Mouse (Mus musculus): ENCODE data around the gene Stat5b.

Gene Stat5b

DNA sequence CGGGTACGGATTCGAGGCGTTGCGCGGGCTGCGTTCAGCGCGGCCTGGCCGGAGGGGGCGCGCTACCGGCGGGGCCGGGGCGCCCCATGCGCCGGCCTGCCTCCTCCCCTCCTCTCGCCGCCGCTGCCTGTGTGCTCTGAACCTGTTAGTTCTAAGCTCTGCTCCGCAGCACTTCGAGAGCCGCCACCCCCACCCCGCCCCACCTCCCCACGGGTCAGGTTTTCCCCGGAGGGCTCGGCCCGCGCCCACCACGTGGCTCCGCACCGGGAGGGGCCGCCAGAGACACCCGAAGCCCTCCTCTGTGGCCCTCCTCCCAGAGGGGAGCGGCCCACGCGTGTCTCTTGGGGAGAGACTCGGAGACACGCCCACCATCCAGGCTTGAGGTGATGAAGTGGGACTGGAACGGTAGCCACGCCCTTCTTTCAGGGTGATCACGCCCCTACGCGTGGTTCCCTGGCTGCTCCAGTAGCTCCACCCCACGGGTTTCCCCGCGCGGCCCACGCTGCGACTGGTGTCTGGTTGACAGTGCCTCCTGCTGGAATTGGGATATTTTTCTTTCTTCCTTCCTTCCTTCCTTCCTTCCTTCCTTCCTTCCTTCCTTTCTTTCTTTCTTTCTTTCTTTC is 90.8 kb downstream of the Stat5b start, which contains the start of gene Kcnh4:
Gene Kcnh4, minus strand, starts transcription at position 332 of the 623 bp plus-strand sequence.
- peak; percentile 56 for DNase-seq

DNA sequence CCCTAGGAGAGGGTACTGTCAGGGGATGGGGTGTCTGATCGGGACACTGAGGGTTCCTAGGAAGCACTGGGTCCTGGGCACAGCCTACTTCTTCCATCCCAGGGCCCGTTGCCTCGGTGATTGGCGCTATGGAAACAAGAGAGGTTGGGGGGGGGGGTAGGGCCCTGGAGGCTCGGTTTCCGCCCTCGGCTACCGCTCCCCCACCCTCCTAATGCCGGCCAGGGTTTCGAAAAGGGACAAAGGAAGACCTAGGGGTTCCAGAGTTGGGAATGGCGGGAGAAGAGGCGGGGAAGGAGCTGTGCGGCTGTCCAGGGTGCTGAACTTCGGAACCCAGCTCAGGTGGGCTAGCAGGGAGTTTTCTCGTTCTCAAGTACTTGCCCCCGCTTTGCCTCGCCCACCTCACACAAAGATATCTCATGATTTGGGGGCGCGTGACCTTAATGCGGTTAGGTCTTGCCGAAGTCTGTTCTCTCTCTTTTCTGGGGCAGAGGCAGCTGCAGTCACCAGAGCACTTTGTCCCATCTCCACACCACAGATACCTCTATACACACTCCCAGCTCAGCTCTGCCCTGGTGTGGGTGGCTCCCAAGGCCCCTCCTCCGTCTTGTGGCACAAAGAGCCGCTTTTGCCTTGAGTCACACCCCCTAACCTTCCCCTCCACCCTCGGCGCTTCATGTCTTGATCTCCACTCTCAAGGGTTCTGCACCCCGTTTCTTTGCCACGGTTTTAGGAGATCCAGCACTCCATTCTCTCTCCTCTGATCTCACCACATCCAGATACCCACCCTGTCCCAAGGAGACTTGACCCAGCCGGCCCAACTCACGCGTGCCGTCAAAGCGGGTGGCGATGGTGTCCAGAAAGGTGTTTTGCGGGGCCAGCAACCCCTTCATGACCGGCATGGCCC is 91.6 kb downstream of the Stat5b start:
- DNase-seq = no peak

DNA sequence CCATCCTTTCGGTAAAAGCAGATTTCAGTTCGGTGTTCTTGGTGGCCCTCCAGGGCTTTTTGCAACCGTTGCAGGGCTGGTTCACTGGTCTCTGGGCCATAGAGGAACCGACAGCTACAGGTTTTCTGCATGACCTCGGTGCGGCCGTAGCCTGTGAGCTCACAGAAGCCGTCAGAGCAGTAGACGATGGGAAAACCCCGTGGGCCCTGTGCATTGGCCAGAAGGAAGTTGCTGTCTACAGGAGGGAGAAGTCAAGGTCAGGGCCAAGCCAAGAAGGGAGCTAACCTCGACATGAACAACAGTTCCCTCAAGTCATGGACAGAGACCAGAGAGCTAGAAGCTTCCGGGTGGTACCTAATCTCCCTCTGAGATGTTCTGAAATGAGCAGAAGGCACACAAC is 93.0 kb downstream of the Stat5b start:
- DNase-seq = no peak

DNA sequence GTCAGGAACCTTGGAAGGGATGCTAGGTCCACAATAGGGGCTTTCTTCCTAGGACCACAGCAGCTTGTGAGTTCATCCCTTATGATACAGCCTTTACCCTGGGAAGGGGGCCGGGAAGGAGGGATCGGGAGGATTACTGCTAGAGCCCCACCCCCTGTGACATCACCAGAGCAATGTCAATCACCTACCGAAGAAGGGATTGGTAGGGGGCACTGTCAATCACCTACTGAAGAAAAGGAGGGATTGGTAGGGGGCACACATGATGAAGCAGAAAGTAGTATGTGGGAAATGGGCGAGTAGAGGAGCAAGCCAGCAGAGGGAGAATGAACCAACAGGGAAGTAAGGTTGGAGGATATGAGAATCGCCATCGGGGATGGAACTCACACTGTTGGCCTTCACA is 94.0 kb downstream of the Stat5b start:
- DNase-seq = no peak

DNA sequence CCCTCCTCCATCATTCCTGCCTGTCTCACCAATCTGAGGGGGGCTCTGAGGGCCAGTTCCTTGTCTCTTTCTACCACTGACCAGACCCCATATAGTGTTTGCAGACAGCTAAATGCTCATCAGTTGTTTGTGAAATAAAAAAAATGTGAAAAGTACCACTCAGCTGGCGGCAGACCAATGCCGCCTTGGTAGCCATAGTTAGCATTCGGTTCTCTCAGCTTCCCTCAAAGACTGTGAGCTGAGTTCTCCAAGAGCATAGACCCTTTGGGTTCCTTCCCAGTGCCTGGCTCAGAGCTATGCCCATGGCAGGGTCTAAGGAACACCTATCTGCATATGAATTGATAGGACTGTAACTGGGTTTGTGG is 95.8 kb downstream of the Stat5b start:
- no peak for DNase-seq

DNA sequence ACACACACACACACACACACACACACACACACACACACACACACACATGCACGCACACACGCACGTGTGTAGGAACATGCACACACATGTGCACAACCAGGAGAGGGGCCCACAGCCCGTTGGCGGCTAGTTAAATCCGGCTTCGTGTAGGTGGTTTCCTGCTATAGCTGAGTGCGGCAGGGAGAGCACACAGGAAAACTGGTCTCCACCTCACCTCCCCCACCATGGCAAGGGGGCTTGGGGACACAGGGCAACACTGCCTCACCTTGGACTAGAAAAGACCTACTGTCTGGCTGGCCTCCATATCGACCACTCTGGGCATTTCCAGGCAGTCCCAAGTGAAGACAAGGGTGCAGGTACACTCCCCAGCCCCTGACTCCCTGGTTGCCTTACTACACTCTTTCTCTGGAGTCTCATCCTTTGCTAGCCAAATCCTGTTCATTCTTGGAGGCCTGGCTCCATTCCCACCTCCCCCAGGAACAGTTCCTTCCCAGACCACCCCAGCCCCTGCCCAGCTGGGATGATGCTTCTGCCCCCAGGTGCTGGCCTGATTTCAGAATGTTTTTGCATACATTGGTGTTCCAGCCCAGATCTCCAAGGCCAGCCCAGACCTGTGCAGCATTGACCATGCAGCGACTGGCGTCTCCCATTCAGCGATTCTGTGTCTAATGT is 96.4 kb downstream of the Stat5b start:
- DNase-seq = no peak

DNA sequence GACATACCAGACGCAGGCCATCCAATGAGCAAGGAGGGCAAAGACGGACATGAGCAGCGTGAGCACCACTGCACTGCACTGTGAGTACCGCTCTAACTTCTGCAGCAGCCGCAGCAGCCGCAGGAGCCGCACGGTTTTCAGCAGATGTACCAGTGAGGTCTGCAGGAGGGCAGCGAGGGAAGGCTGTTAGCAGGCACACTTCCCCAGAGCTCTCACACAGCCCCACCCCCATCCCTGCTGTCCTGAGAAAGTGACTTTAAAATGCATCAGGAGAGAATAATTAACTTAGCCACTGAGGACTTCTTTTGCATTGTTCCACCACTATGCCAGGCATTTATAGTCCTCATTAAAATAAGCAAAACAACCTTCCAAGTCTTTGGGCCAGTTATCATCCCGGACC is 98.2 kb downstream of the Stat5b start:
- DNase-seq = no peak

DNA sequence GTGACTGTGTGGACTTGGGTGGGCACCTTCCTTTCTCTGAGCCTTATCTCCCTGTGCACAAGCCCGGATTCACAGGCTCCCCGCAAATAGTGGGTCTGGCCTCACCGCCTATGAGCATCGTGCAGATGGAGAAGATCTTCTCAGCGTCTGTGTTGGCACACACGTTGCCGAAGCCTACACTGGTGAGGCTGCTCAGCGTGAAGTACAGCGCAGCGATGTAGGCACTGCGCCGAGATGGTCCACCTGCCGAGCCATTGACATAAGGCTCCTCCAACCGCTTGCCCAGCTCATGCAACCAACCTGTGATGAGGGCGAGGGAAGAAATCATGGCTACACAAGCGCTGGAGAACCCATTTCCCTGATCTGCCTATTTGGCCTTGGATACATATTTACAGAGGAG is 100.4 kb downstream of the Stat5b start:
- DNase-seq = no peak

DNA sequence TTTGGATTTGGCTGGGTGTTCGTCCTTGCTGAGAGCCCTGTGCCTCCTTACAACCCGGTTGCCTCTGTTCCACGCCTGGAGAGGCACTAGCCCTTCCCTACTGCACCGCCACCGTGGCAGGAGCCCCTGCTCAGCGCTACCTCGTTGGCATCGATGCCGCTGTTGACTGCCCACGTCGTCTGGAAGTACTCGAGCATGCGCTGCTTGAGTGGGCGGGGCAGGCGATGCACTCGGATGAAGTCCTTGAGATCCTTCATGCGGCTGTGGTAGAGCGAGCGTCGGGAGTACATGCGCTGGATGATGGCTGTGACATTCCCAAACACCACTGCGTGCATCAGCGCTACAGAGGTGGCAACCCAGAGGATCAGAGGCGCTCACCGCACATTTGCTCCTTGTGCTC is 101.1 kb downstream of the Stat5b start:
- no peak for DNase-seq

DNA sequence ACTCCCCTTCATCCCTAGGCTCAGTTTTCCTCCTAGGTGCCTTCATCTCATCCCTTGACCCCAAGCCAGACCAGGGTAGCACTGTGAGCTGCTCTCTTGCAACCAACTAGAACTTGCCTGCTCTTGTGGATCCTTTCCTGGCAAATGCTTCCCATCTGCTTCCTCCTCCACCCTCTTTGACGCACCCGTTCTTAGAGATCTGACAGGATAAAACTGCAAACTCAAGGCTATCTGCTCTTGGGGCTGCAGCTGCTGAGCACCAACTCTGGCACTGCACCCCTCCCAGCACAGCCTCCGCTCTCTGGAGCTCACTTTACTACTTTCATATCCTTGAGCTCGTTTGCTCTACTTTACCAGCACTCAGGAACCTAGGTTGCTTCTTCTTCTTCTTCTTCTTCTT is 101.9 kb downstream of the Stat5b start:
- no peak for DNase-seq

DNA sequence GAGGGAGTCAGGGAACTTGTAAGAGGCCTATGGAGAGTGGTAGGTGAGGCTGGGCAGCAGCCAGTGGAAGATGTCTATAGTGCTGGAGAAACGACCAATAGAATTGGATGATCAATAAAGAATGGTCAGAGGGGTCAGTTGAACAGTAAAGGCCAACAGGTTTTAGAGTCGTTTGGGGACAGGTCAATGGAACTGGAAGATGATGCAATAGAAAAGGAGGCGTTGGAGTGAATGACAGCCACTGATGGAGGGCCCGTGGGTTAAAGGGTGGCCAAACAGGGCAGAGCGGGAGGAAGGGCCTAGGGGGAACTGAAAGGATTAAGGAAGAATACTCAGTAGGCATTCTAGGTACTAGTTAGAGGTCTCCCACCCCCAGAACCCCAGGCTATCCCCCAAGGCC is 103.4 kb downstream of the Stat5b start:
- DNase-seq = no peak

DNA sequence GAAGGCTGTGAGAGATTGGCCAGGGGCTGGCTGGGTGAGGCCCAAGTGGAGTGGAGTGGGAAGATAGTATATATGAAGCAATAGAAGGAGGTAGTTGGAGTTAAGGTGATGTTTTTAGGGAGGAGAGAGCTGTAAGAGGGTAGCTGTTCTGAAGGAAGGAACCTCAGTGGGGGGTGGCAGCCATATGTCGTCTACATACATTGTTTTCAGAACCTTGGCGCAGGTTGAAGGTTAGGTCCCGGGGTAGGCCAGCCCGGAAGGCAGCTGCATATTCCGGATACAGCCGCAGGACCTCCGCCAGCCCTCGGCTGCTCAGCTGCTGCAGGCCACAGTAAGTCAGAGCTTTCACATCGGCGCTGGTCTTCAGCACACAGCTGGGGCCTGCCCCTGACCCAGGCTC is 104.0 kb downstream of the Stat5b start:
- DNase-seq = no peak

DNA sequence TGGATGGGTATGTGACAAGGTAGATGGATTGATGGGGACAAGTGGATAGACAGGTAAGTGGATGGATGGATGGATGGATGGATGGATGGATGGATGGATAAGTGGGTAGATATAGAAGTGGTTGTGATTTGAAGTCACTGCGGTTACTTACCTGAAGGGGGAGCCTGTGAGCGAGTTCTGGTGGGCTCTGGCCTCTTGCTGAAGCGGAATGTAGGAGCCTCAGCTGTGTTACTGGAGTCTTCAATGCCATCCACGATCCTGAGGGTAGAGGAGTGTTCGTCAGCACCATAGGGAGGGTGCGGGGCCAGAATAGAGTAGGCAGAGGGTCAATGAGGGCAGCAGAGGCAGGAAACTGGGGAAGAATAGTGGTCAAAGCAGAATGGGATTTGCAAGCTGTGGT is 105.4 kb downstream of the Stat5b start:
- peak; percentile 62 for DNase-seq

DNA sequence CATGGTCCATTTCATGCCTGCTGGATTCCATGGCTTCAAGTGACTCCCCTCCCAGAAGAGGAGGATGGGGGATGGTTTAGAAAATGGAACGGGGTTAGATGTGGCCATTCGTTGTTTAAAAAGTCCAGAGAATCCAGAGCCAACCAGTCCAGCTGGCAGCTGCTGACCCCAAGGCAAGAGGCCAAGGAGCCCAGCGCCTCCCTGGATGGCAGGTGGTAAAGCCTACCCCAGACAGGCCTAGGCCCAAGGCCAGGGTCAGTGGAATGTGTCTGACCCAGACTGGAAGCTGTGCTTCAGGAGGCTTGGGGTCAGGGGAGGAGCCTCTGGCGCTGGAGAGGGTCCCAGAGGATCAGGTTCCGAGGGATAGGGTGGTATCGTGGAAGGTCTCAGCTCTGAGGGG is 109.2 kb downstream of the Stat5b start:
- peak; percentile 51 for DNase-seq

DNA sequence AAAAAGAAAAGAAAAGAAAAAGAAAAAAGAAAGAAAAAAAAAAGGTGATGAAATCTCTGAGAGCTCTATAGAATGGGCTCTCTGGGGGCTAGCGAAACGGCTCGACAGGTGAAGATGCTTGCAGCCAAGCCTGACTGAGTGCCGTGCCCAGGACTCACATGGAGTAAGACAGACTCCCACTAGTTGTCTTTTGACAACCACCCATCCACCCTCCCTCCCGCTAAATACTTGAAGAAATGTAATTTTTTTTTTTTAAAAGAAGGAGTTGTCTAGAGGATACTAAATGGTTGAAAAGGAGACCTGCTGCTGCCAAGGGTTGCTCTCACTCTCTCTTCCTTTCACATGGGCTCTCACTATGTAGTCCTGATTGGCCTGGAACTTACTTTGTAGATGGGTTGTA is 111.8 kb downstream of the Stat5b start:
- peak; percentile 61 for DNase-seq

DNA sequence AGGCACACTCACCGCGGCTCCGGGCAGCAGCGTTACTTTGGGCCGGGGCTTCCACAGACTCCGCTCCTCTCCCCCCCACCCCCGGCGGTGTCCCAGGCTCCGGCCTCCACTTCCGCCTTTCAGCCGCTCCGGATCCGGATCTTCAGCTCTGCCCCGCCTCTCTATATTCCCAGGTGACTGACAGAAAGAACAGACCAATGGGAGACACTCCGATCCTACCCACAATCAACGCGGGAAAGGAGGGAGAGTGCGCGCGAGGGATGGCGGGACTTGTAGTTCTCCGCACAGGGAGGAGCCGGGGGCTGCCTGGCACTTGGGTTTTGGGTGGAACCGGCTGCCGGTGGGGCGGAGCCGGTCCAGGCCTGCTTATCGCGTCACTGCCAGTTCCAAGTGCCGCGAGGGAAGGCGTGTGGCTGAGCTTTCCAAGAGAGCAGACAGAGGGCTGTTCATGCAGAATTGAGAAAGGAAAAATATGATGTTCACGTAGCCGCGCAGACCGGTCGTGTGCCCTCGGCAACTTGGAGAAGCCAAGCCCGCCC is 112.4 kb downstream of the Stat5b start, which contains the start of gene Rab5c:
Gene Rab5c, minus strand, starts transcription at position 150 of the 539 bp plus-strand sequence.
- peak; percentile 100 for DNase-seq

DNA sequence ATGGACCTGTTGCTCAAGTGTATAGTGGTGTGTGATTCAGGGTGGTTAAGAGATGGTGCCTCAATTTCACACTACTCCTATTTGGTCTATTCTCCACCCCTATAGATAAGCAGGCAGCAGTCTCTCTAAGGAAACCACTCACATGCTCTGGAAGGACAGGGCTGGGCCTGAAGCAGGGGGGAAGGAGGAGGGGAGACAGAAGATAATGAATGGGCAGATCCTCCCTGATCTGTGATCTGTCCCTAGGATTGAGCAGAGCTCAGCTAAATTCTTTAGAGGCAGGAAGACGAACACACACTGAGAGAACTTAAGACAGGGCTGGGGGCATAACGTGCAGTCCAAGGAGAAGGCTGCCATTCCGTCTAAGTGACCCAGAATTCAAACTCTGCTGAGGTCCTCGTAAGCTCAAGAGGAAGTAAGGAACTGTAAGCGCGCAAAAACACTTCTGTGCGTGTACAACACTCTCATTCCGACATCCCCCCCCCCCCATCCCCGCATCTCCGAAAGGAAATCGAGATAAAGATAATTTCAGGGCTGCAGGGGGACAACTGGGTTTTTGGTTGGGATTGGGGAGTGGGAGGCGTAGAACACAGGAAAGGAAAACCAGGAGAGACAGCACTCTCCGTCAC is 113.3 kb downstream of the Stat5b start:
- DNase-seq = peak; percentile 45

DNA sequence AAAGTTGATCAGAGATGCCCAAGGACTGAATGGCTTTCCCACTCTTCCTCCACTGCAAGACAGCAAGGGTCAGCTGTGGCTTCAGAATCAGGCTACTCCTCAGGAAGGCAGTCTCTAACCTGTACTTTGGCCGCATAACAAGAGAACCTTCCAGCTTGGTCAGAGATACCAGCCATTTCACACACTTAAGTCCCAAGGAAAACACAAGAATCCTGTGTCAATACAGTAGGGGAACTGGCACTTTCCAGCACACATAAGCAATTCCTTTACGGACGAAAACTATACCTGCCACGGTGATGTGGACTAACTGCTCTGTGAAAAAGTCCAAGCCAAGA is 113.8 kb downstream of the Stat5b start:
- DNase-seq = no peak

DNA sequence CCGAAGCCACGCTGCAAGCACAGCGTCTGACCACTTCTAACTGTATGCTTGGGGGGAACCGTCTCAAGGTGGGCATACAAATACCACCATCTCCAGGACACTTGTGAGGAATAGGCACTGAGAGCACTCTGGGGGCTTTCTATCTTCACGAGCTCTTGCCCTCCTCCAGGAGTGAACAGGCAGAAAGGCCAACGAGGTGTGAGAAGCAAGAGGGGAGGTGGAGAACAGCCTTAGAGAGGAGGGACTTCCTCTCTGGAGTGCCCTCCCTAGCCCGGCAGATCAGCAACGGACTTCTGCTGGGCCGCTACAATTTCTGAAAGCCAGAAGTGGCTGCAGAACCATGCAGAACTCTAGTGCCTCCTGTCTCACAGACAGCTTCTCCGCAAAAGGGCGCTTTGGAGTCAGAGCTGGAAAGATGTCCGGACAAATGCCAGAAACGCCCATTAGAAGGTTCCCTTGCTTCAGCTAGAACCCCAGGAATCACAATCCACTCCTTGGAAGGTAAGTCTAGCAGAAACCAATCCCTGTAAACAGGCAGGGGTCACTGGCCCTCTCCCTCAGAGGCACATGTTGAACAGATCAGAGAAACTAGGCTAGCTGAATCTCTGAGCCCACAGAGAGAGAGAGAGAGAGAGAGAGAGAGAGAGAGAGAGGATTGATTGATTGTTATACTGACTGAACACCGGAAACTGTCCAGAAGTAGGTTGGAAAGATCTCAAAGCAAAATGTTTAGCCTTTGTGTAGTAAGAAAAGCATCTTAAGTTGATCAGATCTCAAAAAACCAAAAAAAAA is 114.4 kb downstream of the Stat5b start:
- DNase-seq = no peak

DNA sequence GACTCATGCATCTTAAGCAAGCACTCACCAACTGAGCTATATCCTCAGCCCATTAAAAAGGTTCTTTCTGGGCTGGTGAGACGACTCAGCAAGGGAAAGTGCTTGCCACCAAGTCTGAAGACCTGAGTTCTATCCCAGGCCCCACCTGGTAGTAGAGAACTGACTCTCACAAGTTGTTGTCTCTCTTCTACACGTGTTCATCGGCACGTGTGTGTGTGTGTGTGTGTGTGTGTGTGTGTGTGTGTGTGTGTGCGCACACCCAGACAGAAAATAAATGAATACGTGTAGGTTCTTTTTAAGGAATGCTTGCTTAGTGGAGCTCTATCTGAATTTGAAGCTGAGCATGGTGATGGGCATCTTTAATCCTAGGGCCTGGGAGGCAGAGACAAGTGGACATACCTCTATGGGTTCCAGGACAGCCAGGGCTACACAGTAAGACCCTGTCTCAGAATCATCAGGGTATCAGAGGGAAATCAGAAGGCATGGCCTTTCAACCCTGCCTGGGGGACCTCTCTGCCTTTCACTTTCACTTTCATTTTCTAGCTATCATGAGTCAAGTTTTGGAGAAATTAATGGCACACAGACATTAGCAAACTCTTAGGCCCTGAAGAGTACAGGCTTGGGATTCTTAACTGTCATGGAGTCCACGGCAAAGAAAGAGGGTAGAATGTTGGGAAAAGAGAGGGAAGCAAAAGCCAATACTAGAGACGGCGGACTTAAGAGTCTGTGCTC is 115.2 kb downstream of the Stat5b start:
- DNase-seq = no peak
